Mouse (Mus musculus) neural tube, embryonic 11.5 days (tissue): ENCODE measurements around the gene Slc44a2. TPM values are rescaled to one million over a fixed set of nuclear protein-coding genes. Genes with fewer than 3 reads are reported as not detected.
"Not testable (repeated sequence)": the region's sequence is repeated elsewhere in the genome, so short reads cannot be mapped to it uniquely, and the experiment has no call there.

Experiments
- ATAC-seq: fragments of 200-750 bp; cut with Nextera tagmentation; 2 replicates; pipeline ENCODE4 v1.8.0; 2017; ENCODE audit warnings: moderate number of reproducible peaks, mild to moderate bottlenecking, moderate TSS enrichment, moderate library complexity; ENCODE audit not compliant: insufficient read depth, low FRiP score, low TSS enrichment
- DNase-seq: peaks from one replicate; pipeline ENCODE4 v3.0.0-alpha.2; 2015; ENCODE audit warnings: low spot score
- H3K27ac ChIP-seq: fragments of 300-500 bp; sonication (generic); 2 replicates; pipeline ENCODE4 v1.5.1; 2014; ENCODE audit warnings: low read depth, mild to moderate bottlenecking, low read length
- H3K27me3 ChIP-seq: fragments of 300-500 bp; sonication (generic); 2 replicates; pipeline ENCODE4 v1.6.1; 2014; ENCODE audit warnings: mild to moderate bottlenecking, low read length, mixed read lengths; ENCODE audit not compliant: control insufficient read depth, insufficient read depth
- H3K36me3 ChIP-seq: fragments of 300-500 bp; sonication (generic); 2 replicates; pipeline ENCODE4 v1.6.1; 2014; ENCODE audit warnings: mild to moderate bottlenecking, low read length, moderate library complexity, mixed read lengths; ENCODE audit not compliant: control insufficient read depth, insufficient read depth
- H3K4me1 ChIP-seq: fragments of 300-500 bp; sonication (generic); 2 replicates; pipeline ENCODE4 v1.6.1; 2014; ENCODE audit warnings: low read length, mixed read lengths; ENCODE audit not compliant: control insufficient read depth, insufficient read depth
- H3K4me2 ChIP-seq: fragments of 300-500 bp; sonication (generic); 2 replicates; pipeline ENCODE4 v1.6.1; 2014; ENCODE audit warnings: low read depth, mild to moderate bottlenecking, moderate library complexity
- H3K4me3 ChIP-seq: fragments of 300-500 bp; sonication (generic); 2 replicates; pipeline ENCODE4 v1.5.1; 2014; ENCODE audit warnings: low read depth, low read length
- H3K9ac ChIP-seq: fragments of 300-500 bp; sonication (generic); 2 replicates; pipeline ENCODE4 v1.6.1; 2014; ENCODE audit warnings: mild to moderate bottlenecking, low read length
- H3K9me3 ChIP-seq: fragments of 300-500 bp; sonication (generic); 2 replicates; pipeline ENCODE4 v1.6.1; 2016; ENCODE audit warnings: low read length; ENCODE audit not compliant: control insufficient read depth
- WGBS: fragments of 180-500 bp; shearing (Covaris S2); extraction: QIAGEN DNeasy Blood & Tissue Kit; methylation state at CpG from one replicate; pipeline ENCODE4 v1.1.7; 2014; 5-methylcytosine and 5-hydroxymethylcytosine counted together
- polyA plus RNA-seq: library from polyadenylated mRNA; unstranded; fragments of >200 nt; fragmentation: Nextera tagmentation; extraction: Ambion mirVana; gene quantifications from 2 replicates; pipeline ENCODE4 v1.2.1, GENCODE M21; 2014

The Slc44a2 gene
- polyA plus RNA-seq, 1 experiment from 2014 or later = 81.5 TPM

DNA sequence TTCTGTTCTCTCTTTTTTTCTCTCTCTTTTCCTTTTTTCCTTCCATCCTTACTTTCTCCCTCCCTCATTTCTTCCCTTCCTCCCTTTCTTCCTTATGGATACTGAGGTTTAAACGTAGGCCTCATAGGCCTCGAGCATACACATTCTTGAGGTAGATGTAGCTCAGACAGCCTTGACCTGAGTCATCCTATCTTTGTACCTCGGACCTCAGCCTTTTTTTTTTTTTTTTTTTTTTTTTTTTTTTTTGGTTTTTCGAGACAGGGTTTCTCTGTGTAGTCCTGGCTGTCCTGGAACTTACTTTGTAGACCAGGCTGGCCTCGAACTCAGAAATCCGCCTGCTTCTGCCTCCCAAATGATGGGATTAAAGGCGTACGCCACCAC, 2.4 kb downstream of the Slc44a2 start:
- H3K9ac ChIP-seq, H3K4me3 ChIP-seq, DNase-seq, H3K27me3 ChIP-seq, H3K4me2 ChIP-seq, H3K9me3 ChIP-seq, H3K27ac ChIP-seq, H3K36me3 ChIP-seq, ATAC-seq: not testable (repeated sequence)
- peaks cover 12% of the 10 kb centered on the region; the same call in 1 of the 2 replicates for H3K4me1 ChIP-seq
- whole genome bisulfite sequencing = 89% methylated on average over 8 of the region's 8 CpGs

- WGBS = 96% methylated on average over 11 of the region's 11 CpGs
- Histone ChIP-seq H3K27me3 (no peaks in the 10 kb centered on the region), H3K4me3 (no peak overlapping the region), H3K9me3 (no peaks in the 10 kb centered on the region), H3K4me2 (no peak overlapping the region), H3K9ac (no peak overlapping the region), H3K27ac (no peak overlapping the region), H3K4me1 (peaks cover 12% of the 10 kb centered on the region; the same call in 1 of the 2 replicates), H3K36me3 (no peaks in the 10 kb centered on the region)
- ATAC-seq (no peak), DNase-seq (no peak)
These were observed 3.8 kb downstream of the Slc44a2 start for GRCm38 (mm10) chr9:21324269-21324668.

- 71% methylated on average over 3 of the region's 3 CpGs for WGBS
- no peak for ATAC-seq
These were observed 7.1 kb downstream of the Slc44a2 start for GRCm38 (mm10) chr9:21327569-21327968.

GRCm38 (mm10) chr9:21328041-21328440, 7.5 kb downstream of the Slc44a2 start:
- 77% methylated on average over 3 of the region's 3 CpGs for WGBS
- Histone ChIP-seq H3K4me2 (no peak overlapping the region), H3K27ac (no peak overlapping the region), H3K4me3 (no peak overlapping the region), H3K27me3 (no peaks in the 10 kb centered on the region), H3K9me3 (no peaks in the 10 kb centered on the region), H3K36me3 (no peaks in the 10 kb centered on the region), H3K4me1 (no peaks in the 10 kb centered on the region; the same call in 1 of the 2 replicates), H3K9ac (no peak overlapping the region)
- DNase-seq = no peak
- ATAC-seq = no peak

More at GRCm38 (mm10) chr9:21327569-21327968, 7.1 kb downstream of the Slc44a2 start:
- Histone ChIP-seq H3K9me3 (no peaks in the 10 kb centered on the region), H3K4me3 (no peak overlapping the region), H3K9ac (no peak overlapping the region), H3K27me3 (no peaks in the 10 kb centered on the region), H3K4me1 (no peaks in the 10 kb centered on the region; the same call in 1 of the 2 replicates), H3K36me3 (no peaks in the 10 kb centered on the region), H3K27ac (no peak overlapping the region), H3K4me2 (no peak overlapping the region)
- no peak for DNase-seq

- Histone ChIP-seq H3K27me3 (no peaks in the 10 kb centered on the region), H3K36me3 (no peaks in the 10 kb centered on the region), H3K4me2 (no peak overlapping the region), H3K27ac (no peak overlapping the region), H3K9me3 (no peaks in the 10 kb centered on the region), H3K4me3 (no peak overlapping the region), H3K4me1 (no peaks in the 10 kb centered on the region; the same call in 1 of the 2 replicates), H3K9ac (no peak overlapping the region)
- 69% methylated on average over 3 of the region's 5 CpGs for WGBS
- ATAC-seq (no peak), DNase-seq (no peak)
These were observed 8.5 kb downstream of the Slc44a2 start for GRCm38 (mm10) chr9:21329041-21329440.

GRCm38 (mm10) chr9:21329699-21330289, 9.3 kb downstream of the Slc44a2 start:
- 91% methylated on average over 10 of the region's 10 CpGs for WGBS
- Histone ChIP-seq H3K4me3 (no peak overlapping the region), H3K4me2 (no peak overlapping the region), H3K9me3 (no peaks in the 10 kb centered on the region), H3K27me3 (no peaks in the 10 kb centered on the region), H3K27ac (no peak overlapping the region), H3K9ac (no peak overlapping the region), H3K36me3 (no peaks in the 10 kb centered on the region), H3K4me1 (no peaks in the 10 kb centered on the region; the same call in 1 of the 2 replicates)
- no peak for ATAC-seq
- DNase-seq = no peak

DNA sequence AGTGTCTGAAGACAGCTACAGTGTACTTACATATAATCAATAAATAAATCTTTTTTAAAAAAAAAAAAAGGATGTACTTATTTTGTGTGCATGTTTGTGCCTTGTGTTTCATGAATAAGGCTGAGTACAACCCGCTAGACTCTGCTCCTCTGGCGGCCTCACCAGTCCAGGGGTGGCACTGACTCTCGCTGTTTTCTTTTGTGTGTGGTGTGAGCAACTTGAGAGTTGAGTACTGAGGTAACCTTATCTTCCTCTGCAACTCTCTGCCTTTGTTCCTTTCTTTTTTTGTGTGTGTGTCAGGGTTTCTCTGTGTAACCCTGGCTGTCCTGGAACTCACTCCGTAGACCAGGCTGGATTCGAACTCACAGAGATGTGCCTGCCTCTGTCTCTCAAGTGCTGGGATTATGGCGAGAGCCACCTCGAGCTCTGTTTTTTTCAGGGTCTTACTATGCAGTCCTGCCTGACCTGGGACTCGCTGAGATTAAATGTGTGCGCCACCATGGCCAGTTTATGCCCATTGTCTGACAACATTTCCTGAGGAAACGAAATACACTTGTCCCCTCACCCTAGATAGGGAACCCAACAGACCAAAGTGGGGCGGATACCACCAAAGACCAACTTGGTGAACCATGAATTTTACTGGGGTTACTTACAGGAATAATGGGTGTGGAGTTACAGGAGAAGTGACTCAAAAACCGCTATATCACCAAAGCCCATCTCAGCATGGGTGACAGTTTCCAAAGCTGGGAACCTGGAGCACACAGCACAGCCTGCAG, 11.1 kb downstream of the Slc44a2 start:
- no peak overlapping the region for H3K9ac ChIP-seq
- ATAC-seq = no peak
- no peak overlapping the region for H3K27ac ChIP-seq
- WGBS = 87% methylated on average over 12 of the region's 12 CpGs
- H3K4me1 ChIP-seq = no peaks in the 10 kb centered on the region; the same call in 1 of the 2 replicates
- no peak overlapping the region for H3K4me3 ChIP-seq
- no peak for DNase-seq
- no peak overlapping the region for H3K4me2 ChIP-seq
- H3K9me3 ChIP-seq = no peaks in the 10 kb centered on the region
- H3K27me3 ChIP-seq = no peaks in the 10 kb centered on the region
- H3K36me3 ChIP-seq = no peaks in the 10 kb centered on the region

DNA sequence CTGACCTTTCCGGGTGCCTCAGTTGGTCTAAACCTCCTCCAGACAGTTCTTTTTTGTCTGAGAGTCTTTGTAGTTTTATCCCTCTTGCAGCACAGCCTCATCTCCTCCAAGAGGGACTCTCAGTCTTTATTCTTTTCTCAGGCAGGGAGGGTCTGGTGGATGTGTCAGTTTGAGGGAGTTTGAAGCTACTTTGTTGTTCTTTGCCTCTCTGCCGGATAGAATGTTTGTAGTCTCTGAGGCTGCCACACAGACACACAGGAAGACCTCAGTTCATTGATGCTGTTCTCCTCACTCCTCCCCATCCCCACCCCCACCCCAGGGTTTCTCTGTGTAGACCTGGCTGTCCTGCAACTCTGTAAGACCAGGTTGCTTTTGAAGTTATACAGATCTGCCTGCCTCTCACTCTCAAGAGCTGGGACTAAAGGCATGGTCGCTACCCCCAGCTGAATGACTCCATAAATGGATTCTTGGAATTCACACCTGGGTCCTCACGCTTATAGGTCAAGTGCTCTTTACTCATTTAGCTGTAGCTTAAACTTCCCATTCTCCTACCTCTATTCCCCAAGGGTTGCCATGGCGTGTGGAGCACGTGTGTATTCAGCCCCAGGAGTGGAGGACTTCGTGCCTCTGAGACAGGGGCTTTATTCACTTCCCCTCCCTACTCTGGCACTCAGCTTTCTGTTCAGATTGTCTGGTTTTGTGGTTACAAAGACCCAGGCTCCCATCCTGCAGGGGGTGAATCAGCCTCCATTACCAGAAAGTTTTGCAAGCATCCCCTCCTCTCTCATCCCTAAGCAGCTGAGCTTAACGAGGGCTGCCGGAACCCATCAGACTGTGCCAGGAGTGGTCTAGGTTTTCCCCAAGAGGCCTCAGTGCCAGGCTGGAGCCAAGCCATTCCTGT, 11.9 kb downstream of the Slc44a2 start:
- H3K9me3 ChIP-seq = no peaks in the 10 kb centered on the region
- no peak overlapping the region for H3K27ac ChIP-seq
- H3K9ac ChIP-seq = no peak overlapping the region
- DNase-seq (no peak), ATAC-seq (no peak)
- H3K4me2 ChIP-seq = no peak overlapping the region
- no peaks in the 10 kb centered on the region for H3K27me3 ChIP-seq
- H3K4me1 ChIP-seq = no peaks in the 10 kb centered on the region; the same call in 1 of the 2 replicates
- 42% methylated on average over 9 of the region's 9 CpGs for WGBS
- no peaks in the 10 kb centered on the region for H3K36me3 ChIP-seq
- no peak overlapping the region for H3K4me3 ChIP-seq
